Comparison of ENCODE assay signal across 8 mouse cellular contexts in the genomic region with DNA sequence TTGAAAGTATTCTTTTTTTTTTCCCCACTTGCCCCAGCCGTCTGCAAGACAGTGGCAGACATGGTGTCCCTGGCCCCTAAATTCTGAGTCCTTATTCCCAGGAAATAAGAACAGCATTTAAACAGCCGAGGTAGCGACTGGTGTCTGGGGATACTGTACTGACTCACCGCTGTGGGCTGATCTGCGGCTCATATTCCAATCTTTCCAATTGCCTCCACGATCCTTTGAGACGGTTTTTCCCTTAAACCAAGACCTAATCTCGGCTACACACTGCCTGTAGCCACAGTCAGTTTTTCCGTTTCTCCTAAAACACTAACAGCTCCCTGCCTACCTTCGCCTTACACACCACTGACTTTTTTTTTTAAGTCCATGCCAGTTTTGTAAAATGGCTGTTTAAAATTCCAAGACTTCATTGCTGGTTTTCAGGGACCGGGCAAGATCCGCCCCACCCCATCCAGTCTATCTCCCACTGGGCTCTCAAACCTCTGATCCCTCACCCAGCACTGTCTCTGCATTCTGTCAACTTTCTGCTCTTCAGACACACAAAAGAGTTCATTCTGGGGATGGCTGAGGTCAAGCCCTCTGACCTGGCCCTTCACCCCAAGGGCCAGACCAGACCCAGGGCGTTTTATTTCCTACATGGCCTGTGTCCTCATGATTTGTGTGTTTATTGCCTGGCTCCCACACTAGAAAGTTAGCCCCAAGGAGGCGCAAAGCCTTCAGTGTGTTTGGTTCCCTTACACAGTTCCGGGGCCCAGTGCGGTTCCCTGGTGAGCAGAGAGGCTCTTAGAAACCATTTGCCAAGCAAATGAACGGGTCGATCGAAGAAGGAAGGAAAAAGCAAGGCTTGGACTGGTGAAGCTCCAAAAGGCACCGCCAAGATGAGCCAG. TPM values are rescaled to one million over a fixed set of nuclear protein-coding genes. Genes with fewer than 3 reads are reported as not detected.
A peak's percentile ranks its signal among the peaks of the same experiment; 100 is the strongest.
DNase-seq lines count a peak whose midpoint lies in the region; ATAC-seq and TF ChIP-seq lines count a peak whose summit lies in the region.

No protein-coding gene starts in this region.

- no peak overlapping the region for H3K9ac ChIP-seq in lung, embryonic 16.5 days (ENCODE audit: low read length)
- peak overlapping the region; percentile 100 for H3K9ac ChIP-seq in embryonic facial prominence, embryonic 13.5 days
- H3K9ac ChIP-seq in stomach, embryonic 15.5 days: no peak overlapping the region

- WGBS in lung, embryonic 16.5 days: 50% methylated on average over 20 of the region's 20 CpGs
- 56% methylated on average over 20 of the region's 20 CpGs for WGBS in lung, adult 2 months
- WGBS in embryonic facial prominence, embryonic 13.5 days: 12% methylated on average over 20 of the region's 20 CpGs
- WGBS in limb, embryonic 10.5 days: 23% methylated on average over 20 of the region's 20 CpGs
- 46% methylated on average over 20 of the region's 20 CpGs for WGBS in stomach, embryonic 15.5 days

- intact Hi-C loops in gastrocnemius, postnatal 36 days (cut with DNase I): loop anchor here (5.0 kb wide), 1 partner anchor 39 kb away; no protein-coding TSS in a partner anchor

- H3K27ac ChIP-seq in lung, embryonic 16.5 days (ENCODE audit: low read length): 0 out of 2 replicates have a peak overlapping the region, but pooled peaks have one; percentile 5
- H3K27ac ChIP-seq in embryonic facial prominence, embryonic 13.5 days: peak overlapping the region; percentile 100
- H3K27ac ChIP-seq in limb, embryonic 10.5 days: peak overlapping the region; percentile 61
- no peak overlapping the region; the same call in 1 of the 2 replicates for H3K27ac ChIP-seq in stomach, embryonic 15.5 days

- no peak for TF ChIP-seq CTCF in lung, adult 2 months (IDR thresholded peaks at IDR 0.05; ENCODE audit: insufficient read depth, low read length)

- no peak overlapping the region for H3K4me3 ChIP-seq in lung, embryonic 16.5 days (ENCODE audit: low read length)
- no peak overlapping the region for H3K4me3 ChIP-seq in lung, adult 2 months (replicated peaks; ENCODE audit: extremely low read depth, low read depth, low read length)
- peak overlapping the region; percentile 98 for H3K4me3 ChIP-seq in embryonic facial prominence, embryonic 13.5 days
- H3K4me3 ChIP-seq in limb, embryonic 10.5 days: peak overlapping the region; percentile 68
- H3K4me3 ChIP-seq in stomach, embryonic 15.5 days (replicated peaks): no peak overlapping the region

- H3K36me3 ChIP-seq in lung, embryonic 16.5 days (ENCODE audit: control insufficient read depth, insufficient read depth, low read length): peaks cover 7% of the 10 kb centered on the region
- peaks cover 78% of the 10 kb centered on the region for H3K36me3 ChIP-seq in embryonic facial prominence, embryonic 13.5 days
- H3K36me3 ChIP-seq in limb, embryonic 10.5 days: peaks cover 87% of the 10 kb centered on the region
- peaks cover 12% of the 10 kb centered on the region for H3K36me3 ChIP-seq in stomach, embryonic 15.5 days

- no peak for ATAC-seq in lung, embryonic 16.5 days (ENCODE audit: low read depth)
- no peak for ATAC-seq in embryonic facial prominence, embryonic 13.5 days (ENCODE audit: insufficient number of reproducible peaks, insufficient read depth, low FRiP score, low TSS enrichment, low read depth)
- no peak for ATAC-seq in stomach, embryonic 15.5 days (ENCODE audit: insufficient read depth, low FRiP score, low read depth)
- ATAC-seq in inflammation-experienced regulatory T-cells, adult 6 months: no peak

- no peaks in the 10 kb centered on the region for H3K9me3 ChIP-seq in lung, embryonic 16.5 days (ENCODE audit: control insufficient read depth, low read length)
- no peaks in the 10 kb centered on the region for H3K9me3 ChIP-seq in embryonic facial prominence, embryonic 13.5 days
- no peaks in the 10 kb centered on the region for H3K9me3 ChIP-seq in limb, embryonic 10.5 days (replicated peaks)
- no peaks in the 10 kb centered on the region for H3K9me3 ChIP-seq in stomach, embryonic 15.5 days

- DNase-seq in lung, adult 2 months: no peak
- peak; percentile 39 for DNase-seq in limb, embryonic 10.5 days (ENCODE audit: low spot score)
- DNase-seq in gastrocnemius, postnatal 36 days: no peak
- DNase-seq in adrenal gland, postnatal 14 days: no peak

- H3K4me1 ChIP-seq in lung, embryonic 16.5 days (replicated peaks; ENCODE audit: control insufficient read depth, insufficient read depth, low read length): peaks cover 34% of the 10 kb centered on the region
- H3K4me1 ChIP-seq in lung, adult 2 months (ENCODE audit: control insufficient read depth, insufficient read depth, low read length): peaks cover 28% of the 10 kb centered on the region
- peaks cover 52% of the 10 kb centered on the region for H3K4me1 ChIP-seq in embryonic facial prominence, embryonic 13.5 days
- peaks cover 47% of the 10 kb centered on the region for H3K4me1 ChIP-seq in limb, embryonic 10.5 days
- H3K4me1 ChIP-seq in stomach, embryonic 15.5 days: peaks cover 34% of the 10 kb centered on the region

- H3K27me3 ChIP-seq in lung, embryonic 16.5 days (ENCODE audit: control insufficient read depth, insufficient read depth, low read depth, low read length): no peaks in the 10 kb centered on the region
- no peaks in the 10 kb centered on the region for H3K27me3 ChIP-seq in embryonic facial prominence, embryonic 13.5 days
- H3K27me3 ChIP-seq in limb, embryonic 10.5 days (ENCODE audit: low read depth, poor library complexity, severe bottlenecking): no peaks in the 10 kb centered on the region
- H3K27me3 ChIP-seq in stomach, embryonic 15.5 days (replicated peaks): no peaks in the 10 kb centered on the region

- peak overlapping the region; percentile 15; the same call in 1 of the 2 replicates for H3K4me2 ChIP-seq in lung, embryonic 16.5 days (ENCODE audit: low read depth, low read length)
- H3K4me2 ChIP-seq in embryonic facial prominence, embryonic 13.5 days: peak overlapping the region; percentile 97
- H3K4me2 ChIP-seq in stomach, embryonic 15.5 days: peak overlapping the region; percentile 89

- no peak for TF ChIP-seq POLR2A in lung, adult 2 months (IDR thresholded peaks at IDR 0.05; ENCODE audit: borderline replicate concordance, extremely low read depth, low read depth, low read length)

RNA-seq across cellular contexts. Expression of gene Tnrc18, which starts 6.5 kb away (rescaled TPM):
- polyA plus RNA-seq in lung, embryonic 16.5 days (2015; fragmentation: Nextera tagmentation; extraction: Ambion mirVana): 17.3 and 18.2 TPM in 2 replicates
- 60.1 and 87.1 TPM in 2 replicates for polyA plus RNA-seq in lung, adult 2 months (2012; rRNA removed)
- polyA plus RNA-seq in embryonic facial prominence, embryonic 13.5 days (2015; fragmentation: Nextera tagmentation; extraction: Ambion mirVana): 44.0 and 55.7 TPM in 2 replicates
- 24.7 and 39.0 TPM in 2 replicates for polyA plus RNA-seq in limb, embryonic 10.5 days (2016; fragmentation: Nextera tagmentation; extraction: Ambion mirVana)
- polyA plus RNA-seq in stomach, embryonic 15.5 days (2015; fragmentation: Nextera tagmentation; extraction: Ambion mirVana): 29.5 and 32.4 TPM in 2 replicates
- total RNA-seq in gastrocnemius, postnatal 36 days (2021): 10 to 100 TPM; 27.1 to 27.6 TPM
- total RNA-seq in adrenal gland, postnatal 14 days (2021): 86.0 and 91.0 TPM in 2 replicates
- polyA plus RNA-seq in inflammation-experienced regulatory T-cells, adult 6 months (2017; shearing (Covaris generic)): 1 to 10 TPM; 1.6 to 4.4 (median 2.9) TPM

Comparison
In these comparisons a context has a peak if more than half of its experiments do, and no peak if none do; other contexts are left out.
1. H3K4me2 ChIP-seq: peak in every context shown above with its lines; median percentile 97 in embryonic facial prominence, embryonic 13.5 days; 89 in stomach, embryonic 15.5 days; 15 in lung, embryonic 16.5 days.
2. H3K4me3 ChIP-seq: peak in embryonic facial prominence, embryonic 13.5 days (single experiment) and limb, embryonic 10.5 days (single experiment); none in lung, embryonic 16.5 days (single experiment), lung, adult 2 months (single experiment) and stomach, embryonic 15.5 days (single experiment).